Mouse (Mus musculus): Measurements from ENCODE around the gene Edar.

GRCm38 (mm10) chr10:58560521-58560920 is 114.9 kb downstream of the Edar start:
- no peak for TF ChIP-seq CTCF (IDR thresholded peaks at IDR 0.05)
- no peak for TF ChIP-seq POLR2A (IDR thresholded peaks at IDR 0.05; ENCODE audit: insufficient read depth, low read depth, low read length)
- no peak for TF ChIP-seq EP300 (IDR thresholded peaks at IDR 0.05; ENCODE audit: insufficient read depth, low read depth, low read length)

All from heart, adult 2 months (tissue).